In the genomic region with DNA sequence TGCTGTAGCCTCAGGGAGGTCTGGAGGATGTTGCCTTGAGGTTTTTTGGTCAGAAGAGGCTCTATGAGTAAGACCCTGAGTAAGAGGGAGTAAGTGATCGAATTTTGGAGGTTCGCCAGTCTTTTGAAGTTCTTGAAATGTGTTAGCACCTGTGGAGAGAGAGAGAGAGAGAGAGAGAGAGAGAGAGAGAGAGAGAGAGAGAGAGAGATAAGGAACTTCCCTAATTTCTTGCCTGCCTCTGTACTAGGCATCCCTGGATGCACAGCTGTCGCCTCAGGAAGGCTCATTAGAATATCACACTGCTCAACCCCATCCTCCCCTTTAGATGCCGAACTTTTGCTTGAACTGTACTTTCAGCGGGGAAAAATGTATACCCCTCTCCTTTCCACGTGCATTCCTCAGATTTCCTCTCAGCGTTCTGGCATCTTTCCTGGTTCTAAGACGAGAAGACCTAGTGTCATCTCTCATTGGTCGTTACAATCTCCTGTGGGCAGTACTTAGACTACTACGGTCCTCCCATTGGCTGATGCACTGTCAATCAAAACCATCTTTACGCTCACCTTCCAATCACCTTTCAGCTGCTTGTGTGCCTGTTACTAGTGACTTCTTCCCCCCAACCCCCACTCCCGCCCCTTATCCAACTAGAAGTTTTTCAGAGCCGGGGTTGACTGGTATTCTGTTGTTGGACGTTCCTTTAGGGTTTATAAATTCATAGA, we compare ENCODE assay signal across 8 mouse cellular contexts. TPM values are rescaled to one million over a fixed set of nuclear protein-coding genes. Genes with fewer than 3 reads are reported as not detected.
DNase-seq lines count a peak whose midpoint lies in the region; ATAC-seq lines count a peak whose summit lies in the region.
"Had no signal": no experiment of that assay in that cellular context is flagged by ENCODE, and none has a peak within 500 bp of the region (broad histone marks: within the 10 kb centered on the region; RNA-seq: fewer than 3 reads in every experiment).

No protein-coding gene starts in this region.

- H3K36me3 ChIP-seq in limb, embryonic 13.5 days = no peaks in the 10 kb centered on the region
- H3K36me3 ChIP-seq in midbrain, embryonic 15.5 days (replicated peaks) = no peaks in the 10 kb centered on the region

- H3K4me1 ChIP-seq in limb, embryonic 13.5 days = peaks cover 10% of the 10 kb centered on the region; the same call in 1 of the 2 replicates
- no peaks in the 10 kb centered on the region for H3K4me1 ChIP-seq in midbrain, embryonic 15.5 days

- no peak overlapping the region for H3K4me3 ChIP-seq in limb, embryonic 13.5 days
- no peak overlapping the region for H3K4me3 ChIP-seq in midbrain, embryonic 15.5 days

- H3K27me3 ChIP-seq in limb, embryonic 13.5 days = peaks cover 12% of the 10 kb centered on the region
- peaks cover 8% of the 10 kb centered on the region for H3K27me3 ChIP-seq in midbrain, embryonic 15.5 days (replicated peaks)

- no peak overlapping the region for H3K9ac ChIP-seq in limb, embryonic 13.5 days
- H3K9ac ChIP-seq in midbrain, embryonic 15.5 days = no peak overlapping the region

- peak; percentile 86 for ATAC-seq in inflammation-experienced regulatory T-cells, adult 6 months
- peak; percentile 90 for ATAC-seq in limb, embryonic 13.5 days (ENCODE audit: low FRiP score, low read depth)
- ATAC-seq in midbrain, embryonic 15.5 days (replicated peaks) = peak; percentile 82

- H3K9me3 ChIP-seq in limb, embryonic 13.5 days = no peaks in the 10 kb centered on the region
- no peaks in the 10 kb centered on the region for H3K9me3 ChIP-seq in midbrain, embryonic 15.5 days

- WGBS in limb, embryonic 13.5 days = 23% methylated on average over 14 of the region's 14 CpGs
- WGBS in midbrain, embryonic 15.5 days = 27% methylated on average over 14 of the region's 14 CpGs

- DNase-seq in Muller cell, postnatal 12 days (ENCODE audit: inconsistent ontology term) = peak; percentile 74
- DNase-seq in c-Kit-positive CD71-positive TER-119-negative erythroid progenitor cells, embryonic 14.5 days (ENCODE audit: low read depth) = peak; percentile 9
- peak; percentile 41 for DNase-seq in gastrocnemius, postnatal 14 days
- peak; percentile 84 for DNase-seq in testis, postnatal 14 days (ENCODE audit: low spot score)

- peak overlapping the region; percentile 50 for H3K4me2 ChIP-seq in limb, embryonic 13.5 days (replicated peaks)
- peak overlapping the region; percentile 30 for H3K4me2 ChIP-seq in midbrain, embryonic 15.5 days

- peak overlapping the region; percentile 33; the same call in 1 of the 2 replicates for H3K27ac ChIP-seq in limb, embryonic 13.5 days
- H3K27ac ChIP-seq in midbrain, embryonic 15.5 days = no peak overlapping the region

- intact Hi-C loops in gastrocnemius, postnatal 14 days (cut with DNase I; ENCODE audit: low total_unique reads) = no loop called here

RNA-seq across cellular contexts. Expression of a gene that starts 4.9 kb away (rescaled TPM):
- not detected for total RNA-seq in gastrocnemius, postnatal 14 days (2021)
- under 1 TPM in 1 of 3 experiments, not detected in 2; 0.26 TPM for polyA plus RNA-seq in inflammation-experienced regulatory T-cells, adult 6 months (2017; shearing (Covaris generic))
- polyA plus RNA-seq in limb, embryonic 13.5 days (2015; fragmentation: Nextera tagmentation; extraction: Ambion mirVana) = 0.11 and 0.24 TPM in 2 replicates
- not detected in 2 replicates for polyA plus RNA-seq in midbrain, embryonic 15.5 days (2015; fragmentation: Nextera tagmentation; extraction: Ambion mirVana)
- total RNA-seq: gastrocnemius, postnatal 4 days had no signal

RNA-seq across cellular contexts. Expression of a gene that starts 12.2 kb away (rescaled TPM):
- not detected for total RNA-seq in gastrocnemius, postnatal 14 days (2021)
- not detected for polyA plus RNA-seq in inflammation-experienced regulatory T-cells, adult 6 months (2017; shearing (Covaris generic))
- not detected in 2 replicates for polyA plus RNA-seq in limb, embryonic 13.5 days (2015; fragmentation: Nextera tagmentation; extraction: Ambion mirVana)
- not detected in 2 replicates for polyA plus RNA-seq in midbrain, embryonic 15.5 days (2015; fragmentation: Nextera tagmentation; extraction: Ambion mirVana)
- total RNA-seq: gastrocnemius, postnatal 4 days had no signal

RNA-seq across cellular contexts. Expression of a gene that starts 28.8 kb away (rescaled TPM):
- 10 to 100 TPM; 15.7 to 16.6 TPM for total RNA-seq in gastrocnemius, postnatal 14 days (2021)
- polyA plus RNA-seq in inflammation-experienced regulatory T-cells, adult 6 months (2017; shearing (Covaris generic)) = 10 to 100 TPM; 10.4 to 13.2 (median 12.7) TPM
- polyA plus RNA-seq in limb, embryonic 13.5 days (2015; fragmentation: Nextera tagmentation; extraction: Ambion mirVana) = 17.8 and 21.0 TPM in 2 replicates
- 16.3 and 16.5 TPM in 2 replicates for polyA plus RNA-seq in midbrain, embryonic 15.5 days (2015; fragmentation: Nextera tagmentation; extraction: Ambion mirVana)

RNA-seq across cellular contexts. Expression of a gene that starts 34.9 kb away (rescaled TPM):
- 10 to 100 TPM; 16.1 to 19.4 TPM for total RNA-seq in gastrocnemius, postnatal 14 days (2021)
- polyA plus RNA-seq in inflammation-experienced regulatory T-cells, adult 6 months (2017; shearing (Covaris generic)) = 10 to 100 TPM; 16.7 to 24.7 (median 17.9) TPM
- polyA plus RNA-seq in limb, embryonic 13.5 days (2015; fragmentation: Nextera tagmentation; extraction: Ambion mirVana) = 45.3 and 48.0 TPM in 2 replicates
- polyA plus RNA-seq in midbrain, embryonic 15.5 days (2015; fragmentation: Nextera tagmentation; extraction: Ambion mirVana) = 27.6 and 29.5 TPM in 2 replicates

RNA-seq across cellular contexts. Expression of a gene that starts 37.3 kb away (rescaled TPM):
- not detected for total RNA-seq in gastrocnemius, postnatal 14 days (2021)
- not detected for polyA plus RNA-seq in inflammation-experienced regulatory T-cells, adult 6 months (2017; shearing (Covaris generic))
- not detected in 2 replicates for polyA plus RNA-seq in limb, embryonic 13.5 days (2015; fragmentation: Nextera tagmentation; extraction: Ambion mirVana)
- polyA plus RNA-seq in midbrain, embryonic 15.5 days (2015; fragmentation: Nextera tagmentation; extraction: Ambion mirVana) = not detected in 2 replicates
- total RNA-seq: gastrocnemius, postnatal 4 days had no signal

Comparison
In these comparisons a context has a peak if more than half of its experiments do, and no peak if none do; other contexts are left out.
1. DNase-seq: peak in every context shown above with its lines; median percentile 84 in testis, postnatal 14 days; 74 in Muller cell, postnatal 12 days; 41 in gastrocnemius, postnatal 14 days; 9 in c-Kit-positive CD71-positive TER-119-negative erythroid progenitor cells, embryonic 14.5 days.